Mouse (Mus musculus): ENCODE measurements at regions not wholly inside any gene's neighbourhood (a gene's known extent, or its start where the extent isn't known, plus 50 kb on each side); places are given as distances from the start of the nearest gene placed in this dataset.

DNA sequence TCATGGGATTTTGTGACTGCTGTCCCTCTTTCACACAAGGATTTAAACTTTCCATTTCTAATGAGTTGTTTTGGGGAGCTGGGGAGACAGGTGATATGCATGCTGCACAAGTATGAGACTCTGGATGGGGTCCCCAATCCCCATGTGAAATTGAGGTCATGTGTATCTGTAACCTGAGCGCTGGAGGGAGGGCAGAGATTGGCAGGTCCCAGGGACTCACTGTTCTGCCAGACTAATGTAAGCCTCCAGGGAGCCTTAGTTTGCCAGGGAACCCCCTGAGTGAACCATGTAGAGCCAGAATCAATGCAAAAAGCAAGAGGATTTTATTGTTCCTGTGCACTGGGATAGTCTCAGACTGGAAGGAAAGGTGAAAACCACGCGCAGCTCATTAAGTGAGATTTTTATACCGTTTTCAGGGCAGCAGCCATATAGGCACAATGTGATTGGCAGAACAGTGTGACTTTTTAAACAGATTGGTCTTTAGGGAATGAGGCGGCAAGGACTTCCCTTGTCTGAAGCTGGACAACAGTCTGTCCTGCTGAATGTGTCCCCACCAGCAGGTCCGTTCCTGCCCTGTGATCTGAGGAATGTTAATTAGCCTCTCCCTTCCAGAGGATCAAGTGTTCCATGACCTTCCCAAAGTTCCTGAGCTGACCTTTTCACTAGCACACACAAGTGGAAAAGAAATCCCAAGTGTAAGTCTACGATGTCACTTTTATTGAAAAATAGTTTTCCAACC is 59.9 kb upstream of the Oxgr1 start:
- no peak for ATAC-seq (replicated peaks; ENCODE audit: low FRiP score, low TSS enrichment, poor library complexity, severe bottlenecking)

DNA sequence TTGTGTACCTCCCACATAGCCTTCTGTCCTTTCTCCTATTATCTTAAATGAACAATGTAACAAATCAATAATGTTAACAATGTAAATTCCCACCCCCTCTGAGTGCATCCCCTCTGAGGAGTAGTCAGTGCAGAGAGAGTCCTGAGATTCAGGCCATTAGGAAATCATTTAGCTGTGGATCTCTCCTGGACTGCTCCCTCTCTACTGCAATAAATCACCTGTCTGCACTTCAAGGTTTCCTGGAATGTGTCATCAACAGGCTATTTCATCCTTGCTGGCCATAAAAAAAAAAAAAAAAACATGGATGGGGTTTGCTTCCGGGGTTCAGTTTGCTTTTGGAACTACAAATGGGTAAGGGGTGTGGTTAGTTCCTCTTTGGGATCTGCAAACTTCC is 60.5 kb upstream of the Oxgr1 start:
- ATAC-seq (replicated peaks; ENCODE audit: low FRiP score, low TSS enrichment, poor library complexity, severe bottlenecking) = no peak

DNA sequence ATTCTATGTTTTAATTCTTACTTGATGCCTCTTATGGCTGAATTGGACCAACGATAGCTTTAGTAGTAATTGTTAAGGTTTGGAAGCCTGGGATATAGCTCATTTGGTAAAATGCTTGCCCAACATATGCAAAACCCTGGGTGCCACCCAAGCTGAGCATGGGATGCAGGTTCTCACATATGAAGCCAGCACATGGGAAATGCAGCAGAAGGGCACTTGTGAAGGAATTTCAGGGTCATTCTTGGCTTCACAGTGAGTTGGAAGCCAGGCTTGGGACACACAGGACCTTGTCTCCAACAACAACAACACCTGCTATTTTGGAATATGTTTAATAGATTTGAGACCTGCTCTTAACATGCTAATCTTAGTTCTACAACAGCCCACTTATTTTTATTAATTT is 67.6 kb upstream of the Oxgr1 start:
- no peak for ATAC-seq (replicated peaks; ENCODE audit: low FRiP score, low TSS enrichment, poor library complexity, severe bottlenecking)

DNA sequence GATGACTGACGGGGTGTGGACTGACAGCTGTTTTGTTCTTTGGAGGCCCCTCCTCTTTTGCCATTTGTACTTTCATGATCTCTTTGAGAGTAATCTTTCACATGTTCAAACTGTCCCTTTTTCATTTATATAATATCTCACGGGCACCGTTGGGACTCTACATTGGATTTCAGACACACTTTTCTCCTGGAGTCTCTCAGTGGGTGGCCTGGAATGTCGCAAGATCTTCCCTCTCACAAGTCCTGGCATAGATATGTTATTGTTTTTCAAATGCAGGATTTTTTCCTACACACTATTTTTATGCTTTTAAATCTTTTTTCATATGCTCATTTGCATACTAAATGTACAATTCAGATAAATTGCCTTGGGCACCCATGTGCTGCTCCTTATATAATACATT is 71.1 kb upstream of the Oxgr1 start:
- no peak for ATAC-seq (replicated peaks; ENCODE audit: low FRiP score, low TSS enrichment, poor library complexity, severe bottlenecking)

DNA sequence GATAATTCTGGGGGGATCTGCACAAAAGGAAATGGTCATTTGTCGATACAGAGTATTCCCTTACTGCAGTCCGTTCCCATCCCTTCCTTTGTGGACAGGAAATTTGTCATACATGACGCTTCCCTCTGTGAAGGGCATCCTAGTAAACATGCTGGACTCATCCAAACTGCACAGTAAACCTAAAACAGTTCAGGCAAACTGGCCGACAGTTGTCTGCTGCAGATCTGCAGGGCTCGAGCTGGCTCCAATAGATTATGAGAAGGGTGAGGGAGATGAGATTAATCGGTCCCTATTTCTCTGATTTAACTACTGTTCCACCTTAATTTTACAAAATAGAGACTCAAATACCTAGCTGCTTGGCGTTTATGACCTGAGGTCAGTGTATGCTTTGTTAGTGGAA is 76.3 kb upstream of the Oxgr1 start:
- no peak for ATAC-seq (replicated peaks; ENCODE audit: low FRiP score, low TSS enrichment, poor library complexity, severe bottlenecking)

DNA sequence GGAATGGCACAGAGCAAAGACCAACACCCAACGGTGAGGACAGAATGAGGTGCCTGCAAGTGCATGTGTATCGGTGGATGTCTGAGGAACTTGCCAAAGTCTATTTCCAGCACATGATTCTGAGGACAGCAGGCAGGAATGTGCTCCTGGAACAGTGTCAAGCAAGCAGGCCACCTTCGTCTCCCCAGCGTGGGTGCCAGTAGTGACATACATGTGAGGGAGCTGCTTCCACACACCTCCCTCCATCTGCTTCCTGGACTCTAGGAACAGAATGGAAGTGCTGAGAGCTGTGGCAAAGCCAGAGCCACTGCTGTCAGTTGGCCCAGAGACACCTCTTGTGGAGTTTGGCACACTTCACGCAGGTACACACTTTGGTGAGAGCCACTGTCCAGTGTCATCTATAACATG is 76.9 kb upstream of the Oxgr1 start:
- no peak for ATAC-seq (replicated peaks; ENCODE audit: low FRiP score, low TSS enrichment, poor library complexity, severe bottlenecking)

DNA sequence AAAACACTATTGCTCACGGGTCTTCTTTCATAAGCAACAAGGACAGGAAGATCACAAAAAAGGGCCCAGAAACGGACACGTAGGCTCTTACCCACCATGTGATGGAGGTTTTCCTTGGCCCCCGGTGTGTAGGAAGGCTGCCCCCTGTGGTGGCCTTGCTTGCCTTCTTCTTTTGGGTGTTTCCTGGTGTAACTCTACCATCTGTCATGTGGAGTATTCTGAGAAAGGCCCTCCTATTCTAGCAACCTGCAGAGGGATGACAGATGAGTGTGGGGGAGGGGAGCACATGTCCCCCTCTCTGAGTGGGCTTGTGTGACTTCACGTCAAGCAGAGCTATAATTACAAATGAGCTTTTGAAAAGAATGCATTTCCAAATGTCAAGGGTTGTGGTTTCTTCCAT is 77.3 kb upstream of the Oxgr1 start:
- ATAC-seq (replicated peaks; ENCODE audit: low FRiP score, low TSS enrichment, poor library complexity, severe bottlenecking) = no peak

DNA sequence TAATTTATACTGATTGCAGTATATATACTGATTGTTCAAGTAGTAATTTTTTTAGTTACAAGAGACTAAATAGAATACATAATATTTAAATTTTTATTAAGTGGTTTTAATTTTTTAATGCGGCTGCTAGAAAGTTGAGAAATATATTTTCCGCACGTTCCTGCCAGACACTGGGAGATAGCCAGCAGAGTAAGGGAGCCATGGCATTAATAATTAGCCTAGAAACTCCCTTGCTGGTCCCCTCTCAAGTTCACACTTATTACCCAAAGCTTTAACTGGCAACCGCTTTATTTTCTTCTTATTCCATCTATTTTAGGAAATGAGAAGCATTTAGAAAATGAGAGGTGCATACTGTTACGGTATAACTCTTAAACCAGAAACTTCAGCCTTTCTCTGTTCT is 78.0 kb upstream of the Oxgr1 start:
- ATAC-seq (replicated peaks; ENCODE audit: low FRiP score, low TSS enrichment, poor library complexity, severe bottlenecking) = no peak

DNA sequence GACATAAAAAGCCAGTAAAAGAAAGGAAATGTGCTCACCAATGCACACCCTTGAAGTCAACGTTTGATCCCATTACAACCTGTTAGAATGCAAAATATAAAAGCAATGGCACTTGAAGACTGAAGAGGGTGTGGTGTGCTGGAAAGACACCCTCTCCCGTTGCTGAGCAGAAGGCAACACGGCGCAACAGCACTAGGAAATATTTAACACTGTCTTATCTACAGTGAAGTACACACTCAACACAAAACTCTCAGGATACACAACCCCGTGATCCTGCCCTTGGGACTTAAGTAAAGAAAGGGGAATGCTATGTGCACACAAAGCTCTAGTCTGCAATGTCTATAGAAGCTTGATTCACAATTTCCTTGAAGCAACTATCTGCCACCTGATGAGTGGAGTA is 83.1 kb upstream of the Oxgr1 start:
- ATAC-seq (replicated peaks; ENCODE audit: low FRiP score, low TSS enrichment, poor library complexity, severe bottlenecking) = no peak

DNA sequence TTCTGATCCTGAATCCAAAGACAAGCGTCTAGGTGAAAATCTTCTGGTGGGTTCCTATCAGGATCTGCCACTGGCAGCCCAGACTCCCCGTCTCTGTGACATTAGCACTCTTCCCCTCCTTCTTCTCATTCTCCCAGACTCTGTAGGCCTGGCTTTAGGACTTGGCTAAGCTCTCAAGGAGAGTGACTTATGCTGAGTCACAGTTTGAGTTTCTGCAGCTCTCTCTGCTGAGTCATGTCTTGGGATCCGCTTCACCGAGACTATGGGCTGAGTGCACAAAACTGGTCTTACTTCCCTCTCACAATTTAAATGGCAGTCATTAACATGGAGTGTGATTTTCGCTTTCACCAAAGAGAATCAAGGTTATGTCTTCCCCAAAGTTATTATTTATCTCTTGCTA is 85.2 kb upstream of the Oxgr1 start:
- ATAC-seq (replicated peaks; ENCODE audit: low FRiP score, low TSS enrichment, poor library complexity, severe bottlenecking) = no peak

DNA sequence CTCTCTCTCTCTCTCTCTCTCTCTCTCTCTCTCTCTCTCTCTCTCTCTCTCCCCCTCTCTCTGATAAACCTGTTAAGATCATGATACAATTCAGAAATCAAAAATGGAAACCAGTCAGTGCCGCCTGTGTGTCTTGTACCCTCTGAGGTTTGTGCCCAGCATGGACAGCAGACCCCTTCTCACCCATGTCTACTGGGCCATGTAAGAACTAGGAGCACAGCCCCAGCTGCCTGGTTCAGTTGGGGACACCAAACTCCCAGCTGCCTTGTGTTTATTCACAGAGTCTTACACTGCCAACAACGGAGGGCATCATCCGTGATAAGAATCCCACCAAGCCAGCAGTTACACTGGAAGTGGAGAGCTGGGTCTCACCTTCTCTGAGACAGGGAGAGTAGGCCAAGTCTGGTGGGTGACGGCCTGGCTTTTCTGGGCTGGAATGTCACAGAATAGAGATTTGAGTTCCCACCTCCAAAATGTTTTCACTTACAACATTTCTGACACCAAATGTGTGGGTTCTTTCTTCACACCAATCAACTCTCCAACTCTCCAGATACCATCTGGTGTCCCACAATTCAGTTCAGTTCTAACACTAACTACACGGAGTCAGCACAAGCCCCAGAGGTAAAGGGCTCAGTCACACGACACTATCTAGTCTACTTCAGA is 92.2 kb upstream of the Oxgr1 start:
- ATAC-seq (replicated peaks; ENCODE audit: low FRiP score, low TSS enrichment, poor library complexity, severe bottlenecking) = no peak

DNA sequence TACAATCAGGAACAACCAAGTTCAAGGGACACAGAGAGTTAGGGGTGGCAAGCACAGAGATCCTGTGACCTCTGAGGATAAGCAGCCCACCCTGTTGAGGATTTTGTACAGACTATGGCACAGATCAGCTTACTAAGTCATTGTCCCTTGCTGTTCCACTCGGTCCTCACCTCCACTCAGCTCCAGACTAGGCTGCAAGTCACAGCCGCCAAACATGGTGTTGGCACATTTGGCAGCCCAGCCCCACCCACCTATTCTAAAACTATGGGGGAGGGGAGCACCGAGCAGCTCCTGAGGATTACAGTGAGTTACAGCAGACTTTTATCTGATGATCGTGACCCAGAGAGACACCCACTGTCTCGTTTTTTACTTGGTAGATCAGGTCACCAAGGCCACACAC is 93.0 kb upstream of the Oxgr1 start:
- ATAC-seq (replicated peaks; ENCODE audit: low FRiP score, low TSS enrichment, poor library complexity, severe bottlenecking) = no peak

DNA sequence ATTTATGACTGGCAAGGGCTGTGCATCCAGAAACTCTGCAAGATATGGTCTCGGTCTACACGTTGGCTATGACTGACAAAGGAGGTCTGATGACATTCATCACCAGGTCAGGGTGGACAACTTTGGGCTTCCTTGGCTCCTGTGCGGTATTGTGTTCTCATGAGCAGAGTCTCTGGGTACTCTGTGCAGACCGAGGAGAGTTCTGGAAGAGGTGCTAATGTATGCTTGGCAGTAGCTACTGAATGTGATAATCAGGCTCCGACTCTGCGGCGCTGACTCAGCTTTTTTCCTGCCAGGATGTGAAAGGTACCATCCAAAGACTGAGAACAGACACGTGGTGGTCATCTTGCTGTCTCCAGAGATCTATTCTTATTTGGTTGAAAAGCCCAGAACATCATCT is 94.5 kb upstream of the Oxgr1 start:
- no peak for ATAC-seq (replicated peaks; ENCODE audit: low FRiP score, low TSS enrichment, poor library complexity, severe bottlenecking)

DNA sequence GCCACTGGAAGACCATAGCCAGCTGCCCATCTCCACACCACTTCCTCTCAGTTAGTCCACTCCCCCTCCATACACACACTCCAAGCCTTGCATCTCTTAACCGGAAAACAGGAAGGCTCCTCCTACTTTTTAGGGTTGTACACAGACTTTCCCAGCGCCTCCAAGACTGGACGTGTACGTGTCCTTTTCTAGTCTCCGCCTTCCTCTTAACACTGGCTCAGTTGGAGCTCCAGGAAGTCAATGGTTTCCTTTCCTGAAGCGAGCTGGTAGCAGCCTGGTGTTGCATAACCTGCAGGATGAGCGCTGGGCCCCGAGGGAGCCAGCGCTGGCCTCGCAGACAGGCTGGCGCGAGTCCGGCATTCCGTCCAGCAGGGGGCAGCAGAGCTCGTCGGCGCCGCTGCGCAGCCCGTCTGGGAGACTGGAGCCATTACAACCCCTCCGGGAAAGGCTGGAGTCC is 95.5 kb upstream of the Oxgr1 start:
- peak; percentile 97 for ATAC-seq (replicated peaks; ENCODE audit: low FRiP score, low TSS enrichment, poor library complexity, severe bottlenecking)

DNA sequence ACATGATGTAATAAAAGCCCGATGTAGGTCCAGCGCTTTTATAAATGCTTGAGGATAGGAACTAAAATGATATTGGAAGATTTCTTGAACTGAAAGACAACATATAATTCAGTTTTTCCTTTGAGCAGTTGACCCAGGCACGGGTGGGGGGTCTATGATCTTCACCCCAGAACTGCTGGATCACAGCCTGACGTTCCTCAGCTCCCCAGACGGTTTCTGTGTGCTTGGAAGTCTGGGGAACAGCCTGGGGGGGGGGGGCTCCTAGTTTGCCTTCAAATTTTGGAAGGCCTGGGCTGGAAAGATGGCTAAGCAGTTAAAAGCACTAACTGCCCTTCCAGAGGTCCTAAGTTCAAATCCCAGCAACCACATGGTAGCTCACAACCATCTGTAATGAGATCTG is 96.3 kb upstream of the Oxgr1 start:
- ATAC-seq (replicated peaks; ENCODE audit: low FRiP score, low TSS enrichment, poor library complexity, severe bottlenecking) = no peak

DNA sequence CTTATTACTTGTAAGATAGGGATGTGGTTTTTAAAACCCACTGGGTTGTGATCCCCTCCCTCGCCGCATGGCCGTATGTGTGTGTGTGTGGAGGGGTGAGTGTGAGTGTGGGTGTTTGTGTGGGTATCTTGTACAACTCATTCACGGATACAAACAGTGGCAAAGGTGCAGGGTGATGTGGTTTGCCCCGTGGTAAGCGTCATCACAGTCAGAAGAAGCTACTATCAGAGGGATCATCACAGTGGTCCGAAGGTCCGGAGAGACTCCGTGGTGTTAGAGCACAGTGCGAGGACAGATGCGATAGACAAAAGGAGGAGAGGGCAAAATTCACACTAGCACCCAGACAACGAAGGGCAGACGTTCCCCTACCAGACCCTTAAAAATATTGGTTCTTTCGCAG is 97.0 kb upstream of the Oxgr1 start:
- no peak for ATAC-seq (replicated peaks; ENCODE audit: low FRiP score, low TSS enrichment, poor library complexity, severe bottlenecking)

DNA sequence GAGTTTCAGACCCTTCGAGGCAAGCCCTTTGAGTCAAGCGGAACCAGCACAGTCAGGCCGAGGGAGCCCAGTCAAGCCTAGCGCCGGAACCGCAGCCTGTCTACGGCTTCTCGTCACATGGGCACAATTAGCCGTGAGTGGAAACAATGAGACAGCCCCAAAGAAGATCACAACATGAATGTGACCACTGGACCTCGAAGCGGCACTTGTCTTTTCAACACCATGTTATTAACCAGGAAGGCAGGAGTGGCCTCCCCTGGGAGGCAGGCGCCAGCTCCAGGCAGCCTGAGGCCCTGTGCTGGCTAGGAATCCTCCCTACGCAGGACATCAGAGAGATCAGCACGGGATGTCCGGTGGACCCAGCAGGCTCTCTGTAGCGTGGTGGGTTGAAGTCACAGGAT is 97.4 kb upstream of the Oxgr1 start:
- ATAC-seq (replicated peaks; ENCODE audit: low FRiP score, low TSS enrichment, poor library complexity, severe bottlenecking) = no peak

DNA sequence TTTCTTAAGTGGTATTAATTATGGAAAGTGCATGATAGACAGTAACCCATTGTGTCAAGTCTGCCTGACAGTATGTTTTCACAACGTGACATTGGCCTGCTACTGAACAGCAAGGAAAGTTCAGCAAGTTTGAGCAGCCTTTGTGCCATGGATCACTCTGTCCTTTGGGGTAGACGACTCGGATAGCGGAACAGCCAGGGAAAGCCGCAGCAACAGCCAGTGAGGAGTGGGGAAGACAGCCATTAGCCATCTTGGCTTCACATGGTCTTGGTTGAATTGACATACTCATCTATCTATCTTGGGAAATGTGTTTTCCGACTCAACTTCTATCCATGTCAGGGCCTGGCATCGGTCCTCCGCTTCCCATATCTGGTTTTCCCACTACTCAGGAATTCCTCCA is 98.0 kb upstream of the Oxgr1 start:
- no peak for ATAC-seq (replicated peaks; ENCODE audit: low FRiP score, low TSS enrichment, poor library complexity, severe bottlenecking)

DNA sequence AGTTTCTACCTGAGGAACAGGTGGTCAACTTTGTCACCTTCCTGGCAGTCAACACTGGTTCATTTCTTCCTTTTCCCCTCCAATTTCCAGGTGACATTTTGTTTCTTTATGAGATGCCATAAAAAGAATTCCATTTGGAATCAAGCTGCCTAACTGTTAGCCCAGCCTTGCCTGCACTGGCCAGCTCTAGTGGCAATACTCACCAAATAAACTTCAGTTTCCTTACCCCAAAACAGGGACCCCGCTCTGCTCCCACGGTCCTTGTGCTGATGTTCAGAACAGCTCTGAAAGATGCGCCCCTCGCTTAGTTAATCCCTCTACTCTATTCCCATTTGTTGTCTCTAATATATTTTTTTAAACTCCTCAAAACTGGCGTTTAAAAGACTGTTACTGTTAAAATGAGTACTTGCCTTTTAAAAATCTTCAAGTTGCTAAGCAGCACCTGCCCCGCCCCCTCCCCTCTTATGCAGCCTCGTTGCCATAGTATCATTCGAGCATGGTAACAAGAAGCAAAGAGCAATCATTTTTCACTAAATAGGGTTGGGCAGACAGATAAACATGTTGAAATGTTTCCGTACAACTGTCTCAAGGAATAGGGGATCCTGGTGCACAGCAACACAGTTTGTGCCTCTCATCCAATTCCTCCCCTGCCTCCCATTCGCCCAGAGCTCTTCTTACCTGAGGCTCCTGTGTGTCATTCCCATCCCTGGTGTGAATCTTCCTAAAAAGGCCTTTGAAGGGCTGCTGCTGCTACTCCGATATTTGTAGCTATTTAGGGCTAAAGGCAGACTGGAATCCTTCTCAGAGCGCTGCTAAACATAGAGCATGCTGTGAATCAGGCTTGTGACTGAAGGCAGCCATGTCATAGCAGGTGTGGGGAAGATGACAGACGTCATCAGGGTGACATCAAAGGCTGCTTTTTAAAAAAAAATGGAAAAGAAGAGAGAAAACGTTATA is 98.8 kb upstream of the Oxgr1 start:
- ATAC-seq (replicated peaks; ENCODE audit: low FRiP score, low TSS enrichment, poor library complexity, severe bottlenecking) = no peak

DNA sequence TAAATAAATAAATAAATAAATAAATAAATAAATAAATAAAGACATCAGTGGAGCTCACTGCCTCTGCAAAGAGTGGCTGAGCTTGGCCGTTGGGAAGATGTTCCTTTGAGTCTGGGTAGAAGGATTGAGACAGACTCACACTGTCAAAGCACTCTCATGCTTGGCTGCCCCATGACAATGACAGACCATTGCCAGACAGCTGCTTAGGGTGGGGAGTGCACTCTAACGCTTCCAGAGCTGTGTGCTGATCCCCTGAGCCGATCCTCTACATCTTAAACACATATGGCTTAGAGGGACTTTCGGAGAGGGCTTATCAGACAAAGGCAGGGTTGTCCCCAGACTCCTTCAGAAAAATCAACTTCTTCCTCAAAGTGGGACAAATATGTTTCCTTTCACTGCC is 100.0 kb upstream of the Oxgr1 start:
- ATAC-seq (replicated peaks; ENCODE audit: low FRiP score, low TSS enrichment, poor library complexity, severe bottlenecking) = no peak

All from megakaryocyte-erythroid progenitor cell, adult 5-6 weeks (primary cell).